Mouse (Mus musculus): Measurements from ENCODE around the gene Nucb1.
"Not testable (repeated sequence)": the region's sequence is repeated elsewhere in the genome, so short reads cannot be mapped to it uniquely, and the experiment has no call there.

Nucb1 gene

DNA sequence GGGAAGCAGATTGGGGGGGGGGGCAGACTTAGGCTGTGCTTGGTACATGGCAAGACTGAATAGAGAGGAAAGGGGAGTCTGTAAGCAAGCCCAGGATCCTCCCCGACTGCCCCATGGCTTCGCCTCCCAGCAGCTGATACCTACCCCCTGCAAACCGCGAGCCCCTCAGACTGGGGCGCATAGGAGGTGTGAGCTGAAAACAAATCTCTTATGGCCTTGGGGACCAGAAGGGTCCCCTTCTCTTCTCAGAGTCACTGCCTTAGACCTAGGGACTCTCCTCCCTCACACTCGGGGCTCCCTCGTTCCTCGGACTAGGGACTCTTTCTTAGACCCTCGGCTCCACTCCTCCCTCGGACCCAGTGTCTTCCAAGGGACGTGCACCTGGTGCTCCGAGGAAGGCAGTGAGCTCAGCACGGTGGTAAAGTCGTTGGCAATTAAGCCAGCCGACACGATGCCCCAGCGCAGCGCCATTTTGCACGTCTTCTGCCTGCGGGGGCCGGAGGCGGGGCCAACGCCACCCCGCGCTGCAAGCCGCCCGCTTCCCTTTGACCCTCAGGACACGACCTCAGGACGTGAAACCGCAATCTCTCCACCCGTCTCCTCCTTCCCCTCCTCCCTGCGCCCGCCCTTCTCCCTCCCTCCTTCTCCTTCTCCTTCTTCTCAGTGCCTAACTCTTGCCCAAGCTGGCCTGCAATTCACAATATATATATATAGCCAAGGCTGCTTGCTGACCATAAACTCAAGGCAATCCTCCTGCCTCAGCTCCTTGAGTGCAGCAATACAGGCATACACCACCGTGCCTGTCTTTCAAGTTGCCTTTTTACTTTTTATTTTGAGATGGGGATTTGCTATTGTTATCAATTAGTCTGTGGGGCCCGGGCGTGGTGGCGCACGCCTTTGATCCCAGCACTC, 21.7 kb downstream of the Nucb1 start, which contains the start of gene Dhdh:
Gene Dhdh (minus strand): TSS at position 513 of the 912 bp plus-strand sequence.
- peak; percentile 36 to 44 for DNase-seq (ENCODE audit: low spot score in 2 of 2)

DNA sequence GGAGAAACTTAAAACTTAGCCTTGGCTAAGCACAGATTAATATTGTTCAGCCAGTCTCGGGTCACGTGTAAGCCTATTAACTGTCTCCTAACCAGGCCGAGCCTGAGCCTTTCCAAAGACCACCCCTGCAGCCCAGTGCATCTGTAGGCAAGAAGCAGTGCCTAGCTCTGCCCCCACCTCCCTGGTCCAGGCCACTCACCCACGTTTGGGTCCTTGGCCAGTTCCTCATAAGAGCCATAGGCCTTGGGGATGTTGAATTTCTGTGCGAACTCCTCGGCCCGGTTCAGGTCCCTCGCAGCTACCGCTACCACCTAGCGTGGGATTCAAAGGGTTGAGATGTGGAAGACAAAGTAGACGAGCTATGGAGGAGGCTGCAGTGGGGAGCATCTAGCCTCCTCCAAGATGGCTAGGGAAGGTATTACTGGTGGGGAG, 22.3 kb downstream of the Nucb1 start:
- DNase-seq (ENCODE audit: low spot score in 2 of 2): no peak

DNA sequence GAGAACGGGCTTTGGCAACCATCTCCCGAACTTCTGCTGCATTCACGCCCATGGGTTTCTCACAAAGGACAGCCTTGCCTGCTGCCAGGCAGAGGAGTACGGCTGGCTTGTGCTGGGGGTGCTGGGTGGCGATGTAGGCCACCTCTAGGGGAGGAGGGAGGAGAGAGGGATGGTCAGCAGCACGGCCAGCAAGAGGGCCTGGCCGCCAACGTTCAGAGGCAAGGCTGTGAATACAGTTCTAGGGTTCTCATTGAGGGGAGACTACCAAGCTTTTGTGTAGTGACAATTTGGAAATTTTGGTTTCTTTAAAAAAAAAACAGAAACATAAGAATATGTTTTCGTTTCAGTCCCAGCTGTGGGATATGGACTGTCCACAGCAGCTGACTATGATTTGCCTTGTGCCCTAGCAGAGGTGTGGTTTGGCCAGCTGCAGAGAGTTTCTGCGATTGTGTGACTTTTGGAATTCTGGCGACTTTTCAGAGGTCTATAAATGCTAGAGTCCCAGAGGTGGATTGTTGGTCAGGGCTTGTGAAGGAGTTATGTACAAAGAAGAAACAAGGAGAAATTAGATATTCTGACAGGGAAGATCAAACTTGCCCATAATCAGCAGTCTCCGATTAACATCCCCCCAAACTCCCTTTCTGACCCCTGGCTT, 23.3 kb downstream of the Nucb1 start, which contains the start of gene Gm45808:
Gene Gm45808 (minus strand): TSS at position 51 of the 655 bp plus-strand sequence.
- DNase-seq (ENCODE audit: low spot score in 2 of 2): no peak

DNA sequence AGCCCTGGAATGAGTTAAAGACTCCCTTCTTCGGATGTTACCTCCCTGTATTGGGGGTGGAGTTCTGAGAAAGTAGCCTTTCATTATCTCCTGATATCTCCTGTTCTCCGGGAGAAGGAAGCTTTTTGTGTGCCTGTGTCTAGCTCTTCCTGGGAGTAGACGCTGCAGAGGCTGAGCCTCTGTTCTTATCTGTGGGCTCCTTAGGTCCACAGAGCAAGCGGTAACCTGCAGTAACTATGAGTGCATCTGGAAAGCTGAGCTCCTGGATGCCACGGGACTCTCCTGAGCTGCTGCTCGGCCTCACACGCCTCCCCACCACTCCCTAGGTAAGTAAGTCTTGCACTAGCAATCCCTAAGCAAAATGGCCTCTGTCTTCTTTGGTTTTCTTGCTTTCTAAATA, 24.0 kb downstream of the Nucb1 start:
- DNase-seq (ENCODE audit: low spot score in 2 of 2): no peak

DNA sequence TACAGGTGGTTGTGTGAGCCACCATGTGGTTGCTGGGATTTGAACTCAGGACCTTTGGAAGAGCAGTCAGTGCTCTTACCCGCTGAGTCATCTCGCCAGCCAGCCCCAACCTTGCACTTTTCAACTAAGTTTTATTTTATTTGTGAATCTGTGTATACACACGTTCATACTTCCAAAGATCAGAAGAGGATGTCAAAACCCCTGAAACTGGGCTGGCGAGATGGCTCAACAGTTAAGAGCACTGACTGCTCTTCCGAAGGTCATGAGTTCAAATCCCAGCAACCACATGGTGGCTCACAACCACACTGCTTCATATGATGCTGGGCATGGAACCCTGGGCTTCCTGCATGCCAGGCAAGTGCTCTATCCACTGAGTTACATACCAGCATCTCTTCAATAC, 25.2 kb downstream of the Nucb1 start:
- DNase-seq (ENCODE audit: low spot score in 2 of 2): not testable (repeated sequence)

DNA sequence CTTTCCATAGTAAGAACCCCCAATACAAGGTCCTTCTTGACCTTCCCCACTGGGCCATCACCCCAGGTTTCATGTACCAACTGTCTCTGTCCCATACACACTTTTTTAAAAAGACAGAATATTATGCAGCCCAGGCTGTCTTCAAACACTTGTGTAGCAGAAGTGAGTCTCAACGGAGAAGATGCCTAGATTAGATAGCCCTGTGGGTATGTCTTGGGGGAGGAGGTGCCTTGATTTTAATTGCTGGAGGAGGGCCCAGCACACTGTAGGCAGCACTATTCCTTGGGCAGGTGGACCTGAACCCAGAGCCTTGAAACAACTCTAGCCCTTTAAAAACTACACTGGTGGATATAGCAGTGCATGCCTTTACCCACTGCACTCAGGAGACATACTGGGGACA, 28.0 kb downstream of the Nucb1 start:
- DNase-seq (ENCODE audit: low spot score in 2 of 2): no peak

DNA sequence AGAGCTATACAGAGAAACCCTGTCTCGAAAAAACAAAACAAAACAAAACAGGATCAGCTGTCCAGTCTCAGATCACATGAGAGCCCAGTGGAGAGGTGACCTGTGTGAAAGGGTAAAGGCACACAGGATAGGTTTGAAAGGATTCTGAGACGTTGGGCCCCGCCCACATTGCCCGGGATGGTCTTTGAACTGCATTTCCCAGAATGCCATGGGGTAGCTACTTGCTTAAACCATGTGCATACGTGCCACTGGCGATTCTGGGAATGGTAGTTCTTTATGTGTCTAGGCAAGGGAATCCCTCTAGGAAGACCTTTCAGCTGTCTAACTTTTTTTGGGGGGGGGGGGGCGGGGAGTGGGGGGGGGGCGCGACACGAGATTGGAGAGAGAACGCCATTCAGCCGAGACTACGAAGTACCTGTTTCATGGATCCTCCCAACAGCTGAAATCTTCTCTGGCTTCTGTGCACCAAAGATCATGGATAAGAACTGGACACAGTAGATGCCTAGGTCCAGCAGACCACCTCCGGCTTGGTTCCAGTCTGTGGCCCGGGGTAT, 28.8 kb downstream of the Nucb1 start, which contains the start of gene Tulp2:
Gene Tulp2 (plus strand): TSS at position 504 of the 554 bp plus-strand sequence.
- peak; percentile 71 to 77 for DNase-seq (ENCODE audit: low spot score in 2 of 2)

DNA sequence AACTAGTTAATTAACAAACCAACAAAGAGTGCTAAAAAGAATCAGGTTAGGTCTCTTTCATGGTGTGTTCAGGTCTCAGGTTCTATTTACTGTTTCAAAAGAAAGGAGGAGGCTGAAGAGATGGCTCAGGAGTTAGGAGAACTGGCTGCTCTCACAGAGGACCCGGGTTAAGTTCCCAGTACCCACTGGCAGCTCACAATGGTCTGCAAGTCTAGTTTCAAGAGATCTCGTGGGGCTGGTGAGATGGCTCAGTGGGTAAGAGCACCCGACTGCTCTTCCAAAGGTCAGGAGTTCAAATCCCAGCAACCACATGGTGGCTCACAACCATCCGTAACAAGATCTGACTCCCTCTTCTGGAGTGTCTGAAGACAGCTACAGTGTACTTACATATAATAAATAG, 29.9 kb downstream of the Nucb1 start:
- DNase-seq (ENCODE audit: low spot score in 2 of 2): not testable (repeated sequence)

DNA sequence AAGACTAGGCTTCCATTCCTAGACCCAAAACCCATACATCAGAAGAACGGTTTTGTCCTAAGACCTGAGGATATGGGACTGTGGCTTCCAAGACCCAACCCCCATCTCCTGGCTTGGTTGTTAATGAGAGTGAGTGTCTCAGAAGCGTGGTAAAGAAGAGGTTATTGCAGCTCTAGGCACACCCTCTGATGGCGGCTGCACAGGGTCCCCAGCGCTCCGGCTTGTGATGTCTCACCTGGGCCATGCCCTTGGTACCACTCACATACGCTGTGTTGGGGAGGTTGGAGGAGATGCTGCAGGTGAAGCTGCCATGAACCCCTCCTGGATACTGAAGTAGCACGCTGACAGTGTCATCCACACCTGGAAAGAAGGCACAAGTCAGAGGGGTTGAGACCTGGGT, 31.4 kb downstream of the Nucb1 start:
- no peak for DNase-seq (ENCODE audit: low spot score in 2 of 2)

DNA sequence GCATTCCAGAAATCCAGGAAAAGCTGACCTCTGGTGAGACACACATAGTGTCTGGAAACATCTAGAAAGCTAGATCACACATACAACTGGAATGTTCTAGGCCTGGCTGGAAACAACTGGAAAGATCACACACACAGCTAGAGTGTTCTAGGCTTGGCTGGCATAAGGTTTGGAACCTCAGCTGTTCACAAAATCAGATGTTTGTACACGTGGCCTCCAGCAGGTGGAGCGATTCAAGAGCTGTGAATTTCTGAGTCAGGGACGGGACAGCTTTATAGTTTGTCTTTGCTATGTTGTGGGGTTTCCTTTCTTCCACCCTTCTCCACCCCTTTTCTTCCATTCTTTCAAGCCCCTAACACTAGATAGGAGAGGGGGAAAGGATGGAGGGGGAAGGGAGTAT, 33.2 kb downstream of the Nucb1 start:
- peak; percentile 66 to 69 for DNase-seq (ENCODE audit: low spot score in 2 of 2)

DNA sequence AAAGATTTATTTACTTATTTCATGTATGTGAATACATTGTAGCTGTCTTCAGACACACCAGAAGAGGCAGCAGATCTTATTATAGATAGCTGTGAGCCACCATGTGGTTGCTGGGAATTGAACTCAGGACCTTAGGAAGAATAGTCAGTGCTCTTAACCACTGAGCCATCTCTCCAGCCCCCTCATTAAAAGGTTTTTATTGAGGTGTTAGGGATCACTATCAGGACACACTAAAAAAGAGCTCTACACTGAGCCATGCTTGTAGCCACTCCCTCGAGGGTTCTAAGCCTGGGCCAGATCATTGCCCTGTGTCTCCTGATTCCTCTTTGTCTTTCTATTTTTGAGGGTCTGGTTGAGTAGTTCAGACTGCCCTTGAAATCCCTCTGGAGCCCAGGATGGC, 33.8 kb downstream of the Nucb1 start:
- DNase-seq (ENCODE audit: low spot score in 2 of 2): no peak

DNA sequence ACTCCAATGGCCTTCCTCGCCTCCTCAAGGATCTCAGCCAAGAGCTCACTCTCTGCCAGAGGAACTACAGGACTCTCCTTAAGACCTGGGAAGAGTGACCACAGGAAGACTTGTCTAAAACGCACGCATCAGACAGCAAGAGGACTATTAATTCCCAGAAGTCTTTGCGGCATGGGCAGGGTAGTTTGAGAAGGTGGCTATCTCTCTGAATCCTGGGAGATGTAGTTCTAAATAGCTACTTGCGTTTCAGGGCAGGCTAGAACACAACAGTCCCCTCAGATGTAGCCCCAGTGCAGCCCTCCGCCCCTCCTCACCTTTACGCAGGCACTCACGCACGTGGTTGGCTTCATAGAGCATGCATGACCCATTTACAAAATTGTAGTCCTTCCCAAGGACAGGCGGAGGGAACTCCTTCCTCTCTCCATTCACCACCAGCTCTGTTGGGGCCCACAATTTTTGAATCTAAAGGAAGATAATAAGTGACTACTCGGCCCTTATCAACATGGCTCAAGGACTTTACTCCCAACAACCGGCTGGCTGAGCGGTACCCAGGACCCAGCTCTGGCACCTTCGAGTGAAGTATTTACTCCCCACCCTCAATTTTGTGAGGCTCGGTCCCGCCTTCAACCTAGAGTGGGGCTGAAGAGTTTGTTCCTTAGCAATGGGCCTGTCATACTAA, 34.8 kb downstream of the Nucb1 start:
- DNase-seq (ENCODE audit: low spot score in 2 of 2): peak in 1 of 2 experiments; percentile 39

DNA sequence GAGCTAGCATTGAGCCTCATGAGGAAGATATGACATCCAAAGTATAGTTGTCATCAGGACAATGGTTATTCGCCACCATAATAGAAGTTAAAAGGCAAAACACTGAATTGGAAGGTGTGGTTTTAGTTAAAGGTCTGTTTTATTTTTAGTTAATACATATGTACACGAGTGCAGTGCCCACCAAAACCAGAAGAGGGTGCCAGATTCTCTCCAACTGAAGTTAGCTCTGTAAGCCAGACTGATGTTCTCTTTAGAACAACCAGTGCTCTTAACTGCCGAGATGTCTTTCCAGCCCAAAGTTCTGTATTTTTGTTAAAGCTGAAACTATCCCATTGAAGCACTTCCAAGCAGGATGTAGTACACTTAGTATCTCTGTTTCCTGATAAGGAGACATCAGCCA, 39.3 kb downstream of the Nucb1 start:
- DNase-seq (ENCODE audit: low spot score in 2 of 2): peak; percentile 82 to 90

DNA sequence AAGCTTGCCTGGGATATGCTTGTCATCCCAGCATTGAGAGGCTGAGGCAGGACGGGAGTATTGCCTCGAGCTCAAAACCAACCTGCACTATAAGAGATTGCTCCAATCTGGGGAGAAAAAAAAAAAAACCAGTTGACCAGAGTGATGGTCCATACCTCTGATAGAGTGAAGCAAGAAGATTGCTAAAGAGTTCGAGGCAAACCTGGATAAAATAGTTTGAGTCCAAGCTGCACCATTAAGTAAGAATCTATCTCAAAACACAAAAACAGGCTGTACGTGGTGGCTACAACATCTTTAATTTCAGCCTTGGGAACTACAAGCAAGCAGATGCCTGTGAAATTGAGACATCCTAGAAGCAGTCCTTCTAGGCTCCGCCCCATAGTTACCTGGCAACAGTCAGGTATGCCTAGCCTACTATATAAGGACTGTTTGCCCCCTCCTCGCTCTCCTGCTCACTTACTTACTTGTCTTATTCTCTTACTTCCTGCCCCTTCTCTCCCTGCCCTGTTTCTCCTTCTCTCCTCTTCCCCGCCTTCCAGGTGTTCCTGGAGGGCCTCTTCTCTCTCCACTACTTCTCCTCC, 43.0 kb downstream of the Nucb1 start:
- no peak for DNase-seq (ENCODE audit: low spot score in 2 of 2)

DNA sequence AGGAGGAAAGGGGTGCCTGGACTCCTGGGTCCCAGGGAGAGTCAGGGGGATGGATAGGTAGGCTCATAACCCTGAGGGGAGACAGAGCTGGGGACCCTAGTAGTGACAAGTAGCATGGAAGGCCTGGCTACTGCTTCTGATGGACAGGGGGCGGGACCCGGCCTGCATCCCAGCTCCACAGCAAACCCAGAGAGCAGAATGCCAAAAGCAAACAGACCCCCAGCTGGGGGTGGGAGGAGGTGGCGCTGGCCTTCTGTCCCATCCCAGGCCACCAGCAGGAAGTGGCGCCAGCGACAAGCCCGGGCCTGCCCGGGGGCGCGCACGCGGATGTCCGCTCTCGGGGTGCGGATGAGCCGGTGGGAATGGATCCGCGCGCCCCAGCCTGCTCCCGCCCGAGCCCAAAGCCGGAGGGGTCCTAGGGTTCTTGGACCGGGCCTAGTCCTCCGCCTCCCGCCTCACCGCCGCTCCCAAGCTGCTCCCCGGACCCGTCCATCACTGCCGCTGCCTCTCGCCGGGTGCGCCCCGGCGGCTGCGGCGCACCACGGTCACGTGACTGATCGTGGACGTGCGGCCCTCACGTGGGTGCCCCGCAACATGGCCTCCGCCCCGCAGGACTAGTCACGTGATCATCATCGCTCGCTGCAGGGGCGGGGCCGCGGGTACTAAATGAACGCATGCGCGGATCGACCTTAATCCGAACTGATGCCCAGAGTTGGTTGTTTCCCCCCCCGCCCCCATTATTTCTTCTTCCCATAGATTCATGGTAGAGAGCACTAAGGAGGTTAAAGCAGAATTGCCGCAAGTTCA, 43.7 kb downstream of the Nucb1 start, which contains the start of gene Bax:
Gene Bax (minus strand): TSS at position 616 of the 807 bp plus-strand sequence.
- peak; percentile 95 to 97 for DNase-seq (ENCODE audit: low spot score in 2 of 2)

DNA sequence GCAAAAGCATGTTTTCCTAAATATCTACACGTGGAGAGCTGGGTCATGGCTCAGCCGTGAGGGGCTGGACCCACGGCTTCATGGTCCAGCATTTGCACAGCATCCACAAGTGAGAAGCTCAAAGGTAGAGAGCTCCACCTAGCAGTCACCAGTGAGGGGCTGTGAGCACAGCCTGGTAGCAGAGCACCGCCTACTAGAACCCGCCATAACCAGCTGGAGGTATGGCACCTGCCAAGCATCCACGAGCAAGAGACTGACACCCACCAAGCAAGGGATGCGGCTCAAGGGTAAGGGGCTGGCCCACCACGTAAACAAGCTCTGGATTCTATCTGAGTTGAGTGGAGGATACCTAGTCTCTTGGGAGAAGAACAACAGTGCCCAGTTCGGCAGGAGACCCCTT, 44.7 kb downstream of the Nucb1 start:
- DNase-seq (ENCODE audit: low spot score in 2 of 2): no peak

DNA sequence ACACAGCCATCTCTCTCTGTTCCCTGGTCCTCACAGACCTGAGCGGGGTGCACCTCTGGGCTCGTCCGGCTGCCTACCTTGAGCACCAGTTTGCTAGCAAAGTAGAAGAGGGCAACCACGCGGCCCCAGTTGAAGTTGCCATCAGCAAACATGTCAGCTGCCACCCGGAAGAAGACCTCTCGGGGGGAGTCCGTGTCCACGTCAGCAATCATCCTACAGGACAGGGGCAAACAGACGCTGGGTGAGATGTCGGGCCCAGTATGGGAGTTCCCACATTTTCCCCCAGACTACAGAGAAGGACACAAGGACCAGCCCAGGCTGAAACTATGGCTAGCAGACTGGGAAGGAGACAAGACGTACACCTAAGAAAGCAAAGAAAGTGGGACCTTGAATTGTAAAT, 45.1 kb downstream of the Nucb1 start:
- no peak for DNase-seq (ENCODE audit: low spot score in 2 of 2)

DNA sequence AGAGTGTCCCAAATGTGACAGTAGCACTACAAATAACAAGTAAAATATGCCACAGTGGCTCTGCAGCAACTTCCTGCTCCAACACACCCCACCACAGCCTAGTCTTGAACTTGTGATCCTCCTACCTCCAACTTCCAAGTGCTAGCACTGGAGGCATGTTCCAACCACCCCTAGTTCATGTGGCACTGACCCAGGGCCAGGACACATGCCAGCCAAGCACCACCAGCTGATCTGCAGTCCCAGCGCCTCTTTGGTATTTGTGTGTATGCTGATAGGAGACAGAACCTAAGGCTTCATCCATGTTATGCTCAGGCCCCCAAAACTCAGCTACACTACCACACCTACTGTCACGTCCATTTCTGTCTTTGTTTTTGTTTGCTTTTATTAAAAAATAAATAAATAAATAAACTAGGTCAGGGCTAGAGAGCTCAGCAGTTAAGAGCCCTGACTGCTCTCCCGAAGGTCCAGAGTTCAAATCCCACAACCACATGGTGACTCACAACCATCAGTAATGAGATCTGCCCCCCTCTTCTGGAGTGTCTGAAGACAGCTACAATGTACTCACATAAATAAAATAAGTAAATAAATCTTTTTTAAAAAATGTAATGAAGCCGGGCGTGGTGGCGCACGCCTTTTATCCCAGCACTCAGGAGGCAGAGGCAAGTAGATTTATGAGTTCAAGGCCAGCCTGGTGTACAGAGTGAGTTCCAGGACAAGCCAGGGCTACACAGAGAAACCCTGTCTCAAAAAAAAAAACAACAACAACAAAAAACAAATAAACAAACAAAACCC, 46.0 kb downstream of the Nucb1 start:
- no peak for DNase-seq (ENCODE audit: low spot score in 2 of 2)

DNA sequence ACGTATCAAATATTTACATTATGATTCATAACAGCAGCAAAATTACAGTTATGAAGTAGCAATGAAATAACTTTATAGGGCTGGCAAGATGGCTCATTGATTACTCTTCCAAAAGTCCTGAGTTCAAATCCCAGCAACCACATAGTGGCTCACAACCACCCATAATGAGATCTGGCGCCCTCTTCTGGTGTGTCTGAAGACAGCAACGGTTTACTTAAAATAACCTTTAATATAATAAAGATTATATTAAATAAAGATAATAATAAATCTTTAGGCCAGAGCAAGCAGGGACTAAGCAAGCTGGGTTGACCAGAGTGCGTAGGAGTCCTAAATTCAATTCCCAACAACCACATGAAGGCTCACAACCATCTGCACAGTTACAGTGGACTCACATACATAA, 47.3 kb downstream of the Nucb1 start:
- DNase-seq (ENCODE audit: low spot score in 2 of 2): not testable (repeated sequence)

DNA sequence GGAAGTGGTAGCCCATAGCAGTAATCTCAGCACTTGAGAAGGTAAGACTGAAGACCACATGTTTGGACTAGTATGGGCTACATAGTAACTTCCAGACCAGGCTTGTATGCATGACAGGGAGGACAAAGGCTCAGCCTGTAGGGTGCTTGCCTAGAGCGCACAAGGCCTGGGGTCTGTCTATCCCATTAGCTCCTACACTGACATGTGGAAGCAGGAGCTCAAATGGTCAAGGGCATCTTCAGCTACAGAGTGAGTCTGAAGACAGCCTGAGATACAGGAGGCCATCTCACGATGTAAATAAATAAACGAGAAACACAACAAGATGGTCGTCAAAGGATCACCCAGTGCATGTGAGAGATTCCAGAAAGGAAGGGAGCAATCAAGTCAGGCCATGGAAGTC, 47.9 kb downstream of the Nucb1 start:
- no peak for DNase-seq (ENCODE audit: low spot score in 2 of 2)
